Mouse (Mus musculus): ENCODE measurements around the gene Plekha4.
A peak's percentile ranks its signal among the peaks of the same experiment; 100 is the strongest.
"Not testable (repeated sequence)": the region's sequence is repeated elsewhere in the genome, so short reads cannot be mapped to it uniquely, and the experiment has no call there.

Plekha4 gene

GRCm38 (mm10) chr7:45509181-45509882 is 16.8 kb upstream of the Plekha4 start:
- DNase-seq (ENCODE audit: low spot score) = no peak

GRCm38 (mm10) chr7:45509912-45510787 is 16.0 kb upstream of the Plekha4 start, which contains the start of gene Nucb1:
Gene Nucb1, minus strand, starts transcription at chr7:45510406.
- peak; percentile 92 for DNase-seq (ENCODE audit: low spot score)

DNA sequence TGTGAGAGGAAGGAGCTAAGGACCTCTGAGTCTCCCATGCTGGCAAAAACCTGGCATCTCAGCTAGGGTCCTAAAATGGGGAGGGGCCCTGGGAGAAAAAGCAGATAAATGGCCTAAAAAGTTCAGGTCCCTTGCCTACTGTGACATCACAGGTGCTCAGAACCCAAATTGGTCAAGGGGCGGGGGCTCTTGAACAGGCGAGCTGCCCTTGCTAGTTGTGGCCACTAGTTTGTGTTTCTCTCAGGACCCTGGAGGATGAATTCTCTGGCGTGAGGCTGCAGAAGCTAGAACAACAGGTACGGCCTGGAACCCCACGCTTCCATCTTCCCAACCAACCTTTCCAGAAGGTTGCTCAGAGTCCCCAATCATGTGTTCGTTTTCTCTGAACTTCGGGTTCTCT is 11.7 kb upstream of the Plekha4 start:
- DNase-seq (ENCODE audit: low spot score) = no peak

DNA sequence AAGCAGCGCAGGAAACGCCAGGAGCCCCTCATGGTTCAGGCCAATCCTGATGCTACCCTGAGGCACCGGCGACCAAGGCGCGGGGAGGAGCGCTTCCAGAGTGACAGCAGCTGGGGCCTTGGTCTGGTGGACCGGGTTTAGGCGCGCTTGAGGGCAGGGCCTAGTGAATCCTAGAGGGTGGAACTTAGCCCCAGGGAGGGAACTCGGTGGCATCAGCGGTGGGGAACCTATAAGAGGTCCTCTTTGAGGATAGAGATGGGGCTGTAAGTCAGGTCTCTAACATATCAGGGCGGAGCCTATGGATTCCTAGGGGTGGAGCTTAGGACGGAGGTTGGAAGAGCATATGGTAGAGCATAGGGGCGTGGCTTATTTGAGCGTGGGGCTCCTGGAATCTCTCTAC is 10.7 kb upstream of the Plekha4 start:
- DNase-seq (ENCODE audit: low spot score) = no peak

DNA sequence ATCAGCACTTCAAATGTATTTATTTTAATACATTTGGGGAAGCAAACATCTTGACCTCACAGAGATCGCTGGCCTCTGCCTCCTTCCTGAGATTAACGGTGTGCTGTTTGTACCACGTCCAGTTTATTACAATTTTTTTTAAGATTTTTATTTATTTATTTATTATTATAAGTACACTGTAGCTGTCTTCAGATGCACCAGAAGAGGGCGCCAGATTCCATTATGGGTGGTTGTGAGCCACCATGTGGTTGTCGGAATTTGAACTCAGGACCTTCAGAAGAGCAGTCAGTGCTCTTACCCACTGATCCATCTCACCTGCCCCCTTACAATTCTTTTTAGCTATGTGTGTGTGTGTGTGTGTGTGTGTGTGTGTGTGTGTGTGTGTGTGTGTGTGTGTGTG is 9.3 kb upstream of the Plekha4 start:
- DNase-seq (ENCODE audit: low spot score) = not testable (repeated sequence)

GRCm38 (mm10) chr7:45518618-45519017 is 7.5 kb upstream of the Plekha4 start:
- DNase-seq (ENCODE audit: low spot score) = no peak

DNA sequence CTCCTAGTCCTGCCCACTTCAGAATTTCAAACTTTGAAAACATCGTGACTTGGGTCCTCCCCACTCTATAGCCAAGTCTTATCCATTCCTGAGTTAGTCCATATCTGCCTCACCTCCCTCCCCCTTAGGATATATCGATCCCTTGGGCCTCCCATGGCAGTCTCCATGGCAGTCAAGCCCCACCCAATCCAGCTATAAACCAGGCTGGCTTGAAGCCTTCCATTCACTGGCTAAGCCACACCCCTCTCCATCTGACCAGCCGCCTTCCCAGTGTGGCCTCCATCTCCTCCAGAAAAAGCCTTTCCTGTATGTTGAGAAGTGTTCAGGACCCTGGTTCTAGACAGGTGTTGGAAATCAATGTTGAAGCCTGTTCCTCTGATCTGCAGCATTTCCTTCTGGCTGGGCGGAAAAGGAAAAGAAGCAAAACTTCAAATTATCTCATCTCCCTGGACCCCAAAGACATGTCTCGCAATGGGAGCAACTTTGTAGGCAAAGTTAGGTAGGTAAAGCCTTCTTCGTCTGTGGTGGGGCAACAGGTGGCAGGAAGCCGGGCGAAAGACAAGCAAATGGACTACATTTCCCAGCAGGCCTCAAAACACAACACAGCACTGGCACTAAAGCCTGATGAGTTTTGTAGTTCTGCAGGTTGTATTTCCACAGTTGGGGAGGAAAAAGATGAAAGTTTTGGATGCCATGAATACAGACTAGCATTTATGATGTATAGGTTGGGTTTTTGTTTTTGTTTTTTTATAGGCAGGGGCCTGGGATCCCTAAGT is 6.6 kb upstream of the Plekha4 start:
- no peak for DNase-seq (ENCODE audit: low spot score)

DNA sequence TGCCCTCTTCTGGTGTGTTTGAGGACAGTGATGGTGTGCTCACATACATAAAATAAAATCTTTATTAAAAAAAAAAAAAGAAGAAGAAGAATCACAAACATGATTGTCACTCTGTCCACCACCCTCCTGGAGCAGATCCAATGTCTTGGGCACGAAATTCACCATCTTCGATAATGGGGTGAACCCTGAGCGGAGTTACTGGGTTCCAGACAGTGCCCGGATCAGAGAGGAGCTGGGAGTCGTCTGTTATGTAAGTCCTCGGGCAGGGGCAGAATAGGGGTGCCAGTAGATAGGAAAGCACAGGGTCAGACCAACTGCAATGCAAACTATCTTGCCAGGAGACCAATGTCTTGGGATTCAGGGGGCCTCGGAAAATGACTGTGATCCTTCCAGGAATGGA is 5.5 kb upstream of the Plekha4 start:
- DNase-seq (ENCODE audit: low spot score) = no peak

DNA sequence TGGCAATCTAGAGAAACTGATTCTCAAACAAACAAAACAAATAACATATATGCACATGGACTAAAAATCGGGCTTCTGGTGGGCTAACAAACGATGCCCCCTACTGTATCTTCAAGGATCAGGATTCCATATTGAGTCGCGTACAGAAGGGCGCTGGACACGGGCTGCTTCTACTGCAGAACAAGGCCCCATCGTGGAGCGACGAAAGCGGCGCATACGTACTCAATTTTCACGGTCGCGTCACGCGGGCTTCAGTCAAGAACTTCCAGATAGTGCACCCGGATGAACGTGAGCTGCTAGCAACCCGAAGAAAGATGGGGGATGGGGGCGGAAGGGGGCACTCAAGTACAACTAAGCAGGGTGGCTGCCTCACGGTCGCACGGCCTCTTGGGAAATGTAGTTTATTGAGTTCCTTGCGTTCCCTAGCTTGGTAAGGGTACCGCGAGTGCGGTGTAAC is 4.4 kb upstream of the Plekha4 start:
- peak; percentile 85 for DNase-seq (ENCODE audit: low spot score)

- DNase-seq (ENCODE audit: low spot score) = no peak
Observed at GRCm38 (mm10) chr7:45522194-45522752, 3.9 kb upstream of the Plekha4 start.

DNA sequence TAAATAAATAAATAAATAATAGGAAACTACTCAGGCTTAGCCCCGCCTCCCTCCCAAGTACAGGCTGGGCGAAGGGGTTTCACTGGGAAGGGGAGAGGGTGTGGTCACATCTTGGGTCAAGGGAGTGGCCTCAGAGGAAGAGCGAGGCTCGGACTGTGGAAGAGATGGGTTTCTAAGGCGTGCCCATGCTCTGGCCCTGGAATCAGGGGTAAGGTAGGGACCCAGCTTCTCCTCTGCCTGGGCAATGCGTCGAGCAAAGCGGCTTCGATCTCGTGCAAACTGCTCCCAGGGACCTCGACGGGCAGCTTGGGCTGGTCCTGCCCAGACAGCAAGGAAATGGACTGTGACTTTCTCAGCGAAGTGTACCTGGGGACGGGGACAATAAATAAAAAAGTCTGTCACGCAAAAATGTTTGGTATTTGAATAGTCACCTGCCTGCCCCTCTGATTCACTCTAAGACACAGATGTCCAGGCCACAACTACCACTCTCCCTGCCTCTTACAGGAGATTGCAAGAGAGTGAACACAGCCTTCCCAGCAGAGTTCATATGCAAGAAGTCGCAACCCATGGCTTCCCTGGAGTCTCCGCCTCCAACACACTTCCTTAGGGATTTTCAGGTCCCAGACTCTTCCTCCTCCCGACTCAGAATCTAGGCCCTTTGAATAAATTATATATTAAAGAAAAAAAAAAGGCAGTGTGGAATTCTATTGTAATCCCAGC is 3.0 kb upstream of the Plekha4 start:
- no peak for DNase-seq (ENCODE audit: low spot score)

DNA sequence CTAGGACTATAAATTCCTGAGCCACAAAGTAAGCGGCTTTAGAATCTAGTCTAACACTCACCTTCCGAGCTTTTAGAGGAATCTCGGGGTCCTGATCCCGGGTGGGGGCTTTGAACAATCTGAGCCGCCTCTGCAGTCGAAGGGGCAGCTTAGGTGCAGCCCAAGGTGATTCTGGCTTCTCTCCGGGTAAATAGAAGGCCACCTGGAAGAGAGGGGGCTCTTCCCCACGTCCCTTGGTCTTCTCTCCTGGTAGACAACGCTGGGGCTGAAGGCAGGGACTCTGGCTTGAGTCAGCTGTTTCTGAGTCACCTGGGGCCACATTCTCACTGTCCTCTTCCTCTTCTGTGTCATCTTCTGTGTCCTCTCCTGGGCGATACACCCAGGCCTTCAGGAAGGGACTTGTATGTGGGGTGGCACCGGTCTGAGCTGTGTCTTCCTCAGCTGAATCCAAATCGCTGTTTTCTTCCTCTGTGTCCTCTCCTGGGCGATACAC is 2.4 kb upstream of the Plekha4 start:
- DNase-seq (ENCODE audit: low spot score) = no peak

GRCm38 (mm10) chr7:45524841-45525621 is 1.1 kb upstream of the Plekha4 start:
- peak; percentile 50 for DNase-seq (ENCODE audit: low spot score)

DNA sequence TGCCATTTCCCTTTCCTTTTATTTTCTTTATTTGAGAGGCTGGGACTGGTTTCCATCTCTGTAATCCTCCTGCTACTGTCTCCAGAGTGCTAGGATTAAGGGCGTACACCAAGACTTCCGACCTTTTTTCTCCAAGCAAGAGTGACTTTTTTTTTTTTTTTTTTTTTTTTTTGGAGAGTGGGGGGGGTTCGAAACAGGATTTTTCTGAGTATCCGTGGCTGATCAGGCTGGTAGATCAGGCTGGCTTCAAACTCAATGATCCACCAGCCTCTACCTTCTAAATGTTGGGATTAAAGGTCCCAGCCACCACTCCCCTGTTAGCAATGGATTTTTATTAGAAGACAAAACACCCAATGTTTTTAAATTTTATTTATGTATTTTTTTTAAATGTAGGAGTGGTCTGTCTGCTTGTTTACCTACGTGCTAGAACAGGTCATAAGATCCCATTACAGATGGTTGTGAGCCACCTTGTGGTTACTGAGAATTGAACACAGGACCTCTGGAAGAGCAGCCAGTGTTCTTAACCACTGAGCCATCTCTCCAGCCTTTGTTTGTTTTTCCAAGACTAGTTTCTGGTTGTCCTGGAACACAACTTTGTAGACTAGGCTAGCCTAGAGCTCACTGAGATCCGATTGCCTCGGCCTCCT is 467 bp downstream of the Plekha4 start:
- no peak for DNase-seq (ENCODE audit: low spot score)

DNA sequence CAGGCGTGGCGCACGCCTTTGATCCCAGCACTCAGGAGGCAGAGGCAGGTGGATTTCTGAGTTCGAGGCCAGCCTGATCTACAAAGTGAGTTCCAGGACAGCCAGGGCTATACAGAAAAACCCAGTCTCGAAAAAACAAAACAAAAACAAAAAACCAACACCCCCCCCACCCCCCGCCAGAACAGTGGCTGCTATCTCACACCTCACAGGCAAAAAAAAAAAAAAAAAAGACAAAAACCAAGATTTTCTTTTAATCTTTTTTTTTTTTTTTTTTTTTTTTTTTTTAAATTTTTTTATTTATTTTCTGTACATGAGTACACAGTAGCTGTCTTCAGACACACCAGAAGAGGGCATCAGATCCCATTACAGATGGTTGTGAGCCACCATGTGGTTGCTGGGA is 1.0 kb downstream of the Plekha4 start:
- not testable (repeated sequence) for DNase-seq (ENCODE audit: low spot score)

- no peak for DNase-seq (ENCODE audit: low spot score)
Observed at GRCm38 (mm10) chr7:45529461-45529860, 3.3 kb downstream of the Plekha4 start.

DNA sequence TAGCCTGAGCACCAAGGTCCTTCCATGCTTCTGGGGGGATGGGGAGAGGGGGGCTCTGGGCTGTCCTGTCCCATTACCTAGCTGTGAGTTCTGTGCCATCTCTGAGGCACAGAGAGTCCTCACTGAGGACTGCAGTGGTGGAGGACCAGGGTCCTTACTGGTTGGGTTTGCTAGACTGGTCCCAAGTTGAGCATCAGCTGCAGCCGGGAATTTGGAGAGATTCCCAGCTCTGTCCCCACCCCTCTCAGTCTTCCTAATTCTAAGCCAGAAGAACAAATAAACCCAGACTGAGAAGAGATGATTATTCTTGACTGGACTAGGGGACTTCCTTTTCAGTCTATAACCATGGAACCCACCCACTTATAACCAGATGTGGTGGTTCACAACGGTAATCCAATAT is 4.5 kb downstream of the Plekha4 start:
- no peak for DNase-seq (ENCODE audit: low spot score)

DNA sequence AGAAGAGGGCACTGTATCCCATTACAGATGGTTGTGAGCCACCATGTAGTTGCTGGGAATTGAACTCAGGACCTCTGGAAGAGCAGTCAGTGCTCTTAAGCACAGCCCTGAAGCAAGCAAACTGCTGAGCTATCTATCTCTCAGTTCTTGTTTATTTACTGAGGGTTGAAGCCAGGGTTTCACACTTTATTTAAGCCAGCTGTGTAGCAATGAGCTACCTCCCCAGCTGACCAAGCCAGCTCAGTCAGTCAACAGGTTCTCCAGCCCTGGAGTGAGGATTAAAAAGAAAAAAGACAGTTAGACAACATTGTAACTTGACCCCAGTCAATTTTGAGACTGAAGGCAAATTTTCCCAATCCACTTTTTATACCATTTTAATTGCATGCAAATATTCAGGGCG is 9.5 kb downstream of the Plekha4 start:
- no peak for DNase-seq (ENCODE audit: low spot score)

- DNase-seq (ENCODE audit: low spot score) = no peak
Observed at GRCm38 (mm10) chr7:45537602-45538001, 11.5 kb downstream of the Plekha4 start.
